Mouse (Mus musculus): ENCODE data around the gene AA467197. TPM values are rescaled to one million over a fixed set of nuclear protein-coding genes. Genes with fewer than 3 reads are reported as not detected.

Gene AA467197
- not detected in 2 replicates for polyA plus RNA-seq (2014; fragmentation: Nextera tagmentation; extraction: Ambion mirVana)

- H3K4me1 ChIP-seq (ENCODE audit: control insufficient read depth in 2 of 2, insufficient read depth in 2 of 2, low read length in 2 of 2) = peaks cover 2 to 5% of the 10 kb centered on the region in 2 experiments; a peak in 1 of 4 replicates
- H3K9ac ChIP-seq (ENCODE audit: low read length) = peak within 1 kb of the TSS; percentile 54; the same call in 1 of the 2 replicates
- peak within 1 kb of the TSS; percentile 43 to 46 for H3K4me3 ChIP-seq (ENCODE audit: control insufficient read depth in 1 of 2, insufficient read depth in 1 of 2, low read depth in 1 of 2, low read length in 2 of 2)
- no peak for ATAC-seq (ENCODE audit: insufficient number of reproducible peaks, insufficient read depth, low FRiP score, low read depth)
- peaks cover 11% of the 10 kb centered on the region for H3K27me3 ChIP-seq (ENCODE audit: control insufficient read depth, insufficient read depth, low read length)
- WGBS = 50% methylated on average over 3 of the region's 3 CpGs
- H3K27ac ChIP-seq (replicated peaks in 1 of 2; ENCODE audit: control insufficient read depth in 1 of 2, insufficient read depth in 1 of 2, low read depth in 2 of 2, low read length in 2 of 2) = no peak within 1 kb of the TSS
- H3K9me3 ChIP-seq (ENCODE audit: control insufficient read depth, low read length) = no peaks in the 10 kb centered on the region
- H3K4me2 ChIP-seq (ENCODE audit: low read length) = peak within 1 kb of the TSS; percentile 79
- peaks cover 25% of the 10 kb centered on the region for H3K36me3 ChIP-seq (ENCODE audit: control insufficient read depth, insufficient read depth, low read length)
Observed at GRCm38 (mm10) chr2:122636686-122637085, at the start of gene AA467197. AA467197 (plus strand) TSS chr2:122636986.

GRCm38 (mm10) chr2:122587861-122588519, 48.8 kb upstream of the AA467197 start:
- no peaks in the 10 kb centered on the region for H3K36me3 ChIP-seq (ENCODE audit: control insufficient read depth, insufficient read depth, low read length)
- no peaks in the 10 kb centered on the region for H3K27me3 ChIP-seq (ENCODE audit: control insufficient read depth, insufficient read depth, low read length)
- H3K4me1 ChIP-seq (ENCODE audit: control insufficient read depth in 2 of 2, insufficient read depth in 2 of 2, low read length in 2 of 2) = no peaks in the 10 kb centered on the region
- ATAC-seq (ENCODE audit: insufficient number of reproducible peaks, insufficient read depth, low FRiP score, low read depth) = no peak
- H3K4me2 ChIP-seq (ENCODE audit: low read length) = no peak overlapping the region
- H3K27ac ChIP-seq (replicated peaks in 1 of 2; ENCODE audit: control insufficient read depth in 1 of 2, insufficient read depth in 1 of 2, low read depth in 2 of 2, low read length in 2 of 2) = no peak overlapping the region
- no peak overlapping the region for H3K9ac ChIP-seq (ENCODE audit: low read length)
- no peak overlapping the region for H3K4me3 ChIP-seq (ENCODE audit: control insufficient read depth in 1 of 2, insufficient read depth in 1 of 2, low read depth in 1 of 2, low read length in 2 of 2)
- no peaks in the 10 kb centered on the region for H3K9me3 ChIP-seq (ENCODE audit: control insufficient read depth, low read length)
- WGBS = 81% methylated on average over 8 of the region's 8 CpGs

GRCm38 (mm10) chr2:122590351-122590750, 46.4 kb upstream of the AA467197 start:
- Histone ChIP-seq H3K27me3 (ENCODE audit: control insufficient read depth, insufficient read depth, low read length) (no peaks in the 10 kb centered on the region), H3K4me2 (ENCODE audit: low read length) (no peak overlapping the region), H3K36me3 (ENCODE audit: control insufficient read depth, insufficient read depth, low read length) (no peaks in the 10 kb centered on the region), H3K9me3 (ENCODE audit: control insufficient read depth, low read length) (no peaks in the 10 kb centered on the region), H3K9ac (ENCODE audit: low read length) (no peak overlapping the region), H3K27ac (replicated peaks in 1 of 2; ENCODE audit: control insufficient read depth in 1 of 2, insufficient read depth in 1 of 2, low read depth in 2 of 2, low read length in 2 of 2) (no peak overlapping the region), H3K4me3 (ENCODE audit: control insufficient read depth in 1 of 2, insufficient read depth in 1 of 2, low read depth in 1 of 2, low read length in 2 of 2) (no peak overlapping the region), H3K4me1 (ENCODE audit: control insufficient read depth in 2 of 2, insufficient read depth in 2 of 2, low read length in 2 of 2) (no peaks in the 10 kb centered on the region)
- no peak for ATAC-seq (ENCODE audit: insufficient number of reproducible peaks, insufficient read depth, low FRiP score, low read depth)
- 50% methylated on average over 1 of the region's 1 CpGs for WGBS

- H3K36me3 ChIP-seq (ENCODE audit: control insufficient read depth, insufficient read depth, low read length) = no peaks in the 10 kb centered on the region
- H3K4me2 ChIP-seq (ENCODE audit: low read length) = no peak overlapping the region
- no peak overlapping the region for H3K9ac ChIP-seq (ENCODE audit: low read length)
- H3K27me3 ChIP-seq (ENCODE audit: control insufficient read depth, insufficient read depth, low read length) = no peaks in the 10 kb centered on the region
- ATAC-seq (ENCODE audit: insufficient number of reproducible peaks, insufficient read depth, low FRiP score, low read depth) = no peak
- 37% methylated on average over 2 of the region's 2 CpGs for WGBS
- H3K9me3 ChIP-seq (ENCODE audit: control insufficient read depth, low read length) = no peaks in the 10 kb centered on the region
- no peaks in the 10 kb centered on the region for H3K4me1 ChIP-seq (ENCODE audit: control insufficient read depth in 2 of 2, insufficient read depth in 2 of 2, low read length in 2 of 2)
- H3K4me3 ChIP-seq (ENCODE audit: control insufficient read depth in 1 of 2, insufficient read depth in 1 of 2, low read depth in 1 of 2, low read length in 2 of 2) = no peak overlapping the region
- no peak overlapping the region for H3K27ac ChIP-seq (replicated peaks in 1 of 2; ENCODE audit: control insufficient read depth in 1 of 2, insufficient read depth in 1 of 2, low read depth in 2 of 2, low read length in 2 of 2)
Observed at GRCm38 (mm10) chr2:122591213-122591612, 45.6 kb upstream of the AA467197 start.

- Histone ChIP-seq H3K27me3 (ENCODE audit: control insufficient read depth, insufficient read depth, low read length) (no peaks in the 10 kb centered on the region), H3K36me3 (ENCODE audit: control insufficient read depth, insufficient read depth, low read length) (no peaks in the 10 kb centered on the region), H3K4me1 (ENCODE audit: control insufficient read depth in 2 of 2, insufficient read depth in 2 of 2, low read length in 2 of 2) (no peaks in the 10 kb centered on the region), H3K4me3 (ENCODE audit: control insufficient read depth in 1 of 2, insufficient read depth in 1 of 2, low read depth in 1 of 2, low read length in 2 of 2) (no peak overlapping the region), H3K4me2 (ENCODE audit: low read length) (no peak overlapping the region), H3K9me3 (ENCODE audit: control insufficient read depth, low read length) (no peaks in the 10 kb centered on the region), H3K9ac (ENCODE audit: low read length) (no peak overlapping the region), H3K27ac (replicated peaks in 1 of 2; ENCODE audit: control insufficient read depth in 1 of 2, insufficient read depth in 1 of 2, low read depth in 2 of 2, low read length in 2 of 2) (no peak overlapping the region)
- no peak for ATAC-seq (ENCODE audit: insufficient number of reproducible peaks, insufficient read depth, low FRiP score, low read depth)
- WGBS = 88% methylated on average over 16 of the region's 16 CpGs
Observed at GRCm38 (mm10) chr2:122595461-122595860, 41.3 kb upstream of the AA467197 start.

- Histone ChIP-seq H3K36me3 (ENCODE audit: control insufficient read depth, insufficient read depth, low read length) (no peaks in the 10 kb centered on the region), H3K4me1 (ENCODE audit: control insufficient read depth in 2 of 2, insufficient read depth in 2 of 2, low read length in 2 of 2) (no peaks in the 10 kb centered on the region), H3K4me3 (ENCODE audit: control insufficient read depth in 1 of 2, insufficient read depth in 1 of 2, low read depth in 1 of 2, low read length in 2 of 2) (no peak overlapping the region), H3K27me3 (ENCODE audit: control insufficient read depth, insufficient read depth, low read length) (no peaks in the 10 kb centered on the region), H3K9ac (ENCODE audit: low read length) (no peak overlapping the region), H3K27ac (replicated peaks in 1 of 2; ENCODE audit: control insufficient read depth in 1 of 2, insufficient read depth in 1 of 2, low read depth in 2 of 2, low read length in 2 of 2) (no peak overlapping the region), H3K9me3 (ENCODE audit: control insufficient read depth, low read length) (no peaks in the 10 kb centered on the region), H3K4me2 (ENCODE audit: low read length) (no peak overlapping the region)
- WGBS = 57% methylated on average over 2 of the region's 2 CpGs
- no peak for ATAC-seq (ENCODE audit: insufficient number of reproducible peaks, insufficient read depth, low FRiP score, low read depth)
Observed at GRCm38 (mm10) chr2:122599736-122600135, 37.0 kb upstream of the AA467197 start.

- WGBS = 53% methylated on average over 2 of the region's 2 CpGs
Observed at GRCm38 (mm10) chr2:122601354-122601753, 35.4 kb upstream of the AA467197 start.

GRCm38 (mm10) chr2:122605829-122606228, 31.0 kb upstream of the AA467197 start:
- no peaks in the 10 kb centered on the region for H3K27me3 ChIP-seq (ENCODE audit: control insufficient read depth, insufficient read depth, low read length)
- no peak for ATAC-seq (ENCODE audit: insufficient number of reproducible peaks, insufficient read depth, low FRiP score, low read depth)
- peaks cover 0 to 3% of the 10 kb centered on the region in 2 experiments; a peak in 1 of 4 replicates for H3K4me1 ChIP-seq (ENCODE audit: control insufficient read depth in 2 of 2, insufficient read depth in 2 of 2, low read length in 2 of 2)
- 87% methylated on average over 5 of the region's 5 CpGs for WGBS
- no peak overlapping the region for H3K27ac ChIP-seq (replicated peaks in 1 of 2; ENCODE audit: control insufficient read depth in 1 of 2, insufficient read depth in 1 of 2, low read depth in 2 of 2, low read length in 2 of 2)
- no peak overlapping the region for H3K4me2 ChIP-seq (ENCODE audit: low read length)
- H3K9ac ChIP-seq (ENCODE audit: low read length) = no peak overlapping the region
- H3K36me3 ChIP-seq (ENCODE audit: control insufficient read depth, insufficient read depth, low read length) = no peaks in the 10 kb centered on the region
- no peaks in the 10 kb centered on the region for H3K9me3 ChIP-seq (ENCODE audit: control insufficient read depth, low read length)
- no peak overlapping the region for H3K4me3 ChIP-seq (ENCODE audit: control insufficient read depth in 1 of 2, insufficient read depth in 1 of 2, low read depth in 1 of 2, low read length in 2 of 2)

More at GRCm38 (mm10) chr2:122601354-122601753, 35.4 kb upstream of the AA467197 start:
- Histone ChIP-seq H3K4me1 (ENCODE audit: control insufficient read depth in 2 of 2, insufficient read depth in 2 of 2, low read length in 2 of 2) (no peaks in the 10 kb centered on the region), H3K9me3 (ENCODE audit: control insufficient read depth, low read length) (no peaks in the 10 kb centered on the region), H3K27me3 (ENCODE audit: control insufficient read depth, insufficient read depth, low read length) (no peaks in the 10 kb centered on the region), H3K27ac (replicated peaks in 1 of 2; ENCODE audit: control insufficient read depth in 1 of 2, insufficient read depth in 1 of 2, low read depth in 2 of 2, low read length in 2 of 2) (no peak overlapping the region), H3K4me3 (ENCODE audit: control insufficient read depth in 1 of 2, insufficient read depth in 1 of 2, low read depth in 1 of 2, low read length in 2 of 2) (no peak overlapping the region), H3K4me2 (ENCODE audit: low read length) (no peak overlapping the region), H3K36me3 (ENCODE audit: control insufficient read depth, insufficient read depth, low read length) (no peaks in the 10 kb centered on the region), H3K9ac (ENCODE audit: low read length) (no peak overlapping the region)
- ATAC-seq (ENCODE audit: insufficient number of reproducible peaks, insufficient read depth, low FRiP score, low read depth) = no peak
